Mouse (Mus musculus) myocyte (in vitro differentiated cells): ENCODE measurements around the gene Anapc11.

Experiments
- E2F4 ChIP-seq: IDR thresholded peaks from one replicate; pipeline ENCODE4 v1.6.1; 2011; ENCODE audit warnings: mild to moderate bottlenecking, control low read depth, moderate library complexity; ENCODE audit not compliant: insufficient read depth
- MYOD1 ChIP-seq, 3 experiments: IDR thresholded peaks; one replicate each; pipeline ENCODE4 v1.6.1; 2011; ENCODE audit warnings: control low read depth in 2 of 3, low read depth in 2 of 3, mild to moderate bottlenecking in 2 of 3, moderate library complexity in 1 of 3; ENCODE audit not compliant: insufficient read length in 2 of 3, control insufficient read depth in 1 of 3
- POLR2A ChIP-seq: IDR thresholded peaks from one replicate; pipeline ENCODE4 v1.6.1; 2011; ENCODE audit warnings: low read depth, mild to moderate bottlenecking, control low read depth, moderate library complexity; ENCODE audit not compliant: insufficient read length
- POLR2AphosphoS2 ChIP-seq: IDR thresholded peaks from one replicate; pipeline ENCODE4 v1.6.1; 2011; ENCODE audit warnings: low read depth, control low read depth; ENCODE audit not compliant: insufficient read length
- USF1 ChIP-seq: IDR thresholded peaks from one replicate; pipeline ENCODE4 v1.6.1; 2011; ENCODE audit warnings: low read depth, mild to moderate bottlenecking, control low read depth, moderate library complexity

- TF ChIP-seq POLR2A (no peak), USF1 (no peak), MYOD1 (IDR thresholded peaks at IDR 0.05; ENCODE audit: control insufficient read depth in 1 of 3, insufficient read length in 2 of 3, low read depth in 2 of 3) (no peak), E2F4 (no peak), POLR2AphosphoS2 (no peak)
Measured at GRCm38 (mm10) chr11:120560952-120561728, 37.1 kb upstream of the Anapc11 start.
